Mouse (Mus musculus): Measurements from ENCODE around the gene H2afv.

DNA sequence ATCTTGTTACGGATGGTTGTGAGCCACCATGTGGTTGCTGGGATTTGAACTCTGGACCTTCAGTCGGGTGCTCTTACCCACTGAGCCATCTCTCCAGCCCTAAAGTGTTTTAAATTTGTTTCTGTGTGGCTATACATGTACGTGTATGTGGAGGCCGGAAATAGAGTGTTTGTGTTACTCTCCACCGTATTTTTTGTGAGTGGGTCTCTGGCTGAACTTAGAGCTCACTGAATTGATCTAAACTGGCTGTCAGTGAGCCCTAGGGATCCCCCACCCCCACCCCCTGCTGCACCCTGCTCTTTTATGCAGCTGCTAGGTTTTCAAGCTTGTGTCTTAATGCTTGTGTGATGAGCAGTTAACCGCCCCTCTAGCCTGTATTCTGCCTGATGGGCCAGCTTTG, 32.6 kb upstream of the H2afv start:
- TF ChIP-seq CTCF (IDR thresholded peaks at IDR 0.05; ENCODE audit: borderline replicate concordance, control insufficient read depth, extremely low read depth, insufficient read depth, low read length, poor library complexity) (no peak), POLR2A (IDR thresholded peaks at IDR 0.05; ENCODE audit: control insufficient read depth, extremely low read depth, insufficient read depth, low read length, poor library complexity) (no peak)
